26 mouse cellular contexts compared by ENCODE assay signal in the genomic region with DNA sequence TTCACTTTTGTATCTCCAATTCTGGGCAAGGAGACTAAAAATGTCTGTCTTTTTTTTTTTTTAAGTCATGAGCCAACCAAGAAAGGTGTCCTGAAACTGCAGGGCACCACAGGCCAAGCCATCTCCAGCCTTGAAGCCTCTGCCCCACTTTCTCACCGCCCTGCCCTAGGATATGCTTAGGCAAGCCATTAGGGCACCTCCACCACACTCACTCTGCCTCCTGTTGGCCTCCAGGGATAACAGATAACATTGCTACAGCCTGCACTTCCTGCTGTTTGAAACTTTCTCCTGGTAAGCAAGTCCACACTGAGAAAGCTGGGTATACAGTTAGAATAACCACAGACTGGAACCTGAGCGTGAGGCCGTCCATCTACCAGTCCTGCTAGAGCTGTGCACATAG.
DNase-seq lines count a peak whose midpoint lies in the region; ATAC-seq and TF ChIP-seq lines count a peak whose summit lies in the region.
"Had no signal": no experiment of that assay in that cellular context is flagged by ENCODE, and none has a peak within 500 bp of the region (broad histone marks: within the 10 kb centered on the region; RNA-seq: fewer than 3 reads in every experiment).

No protein-coding gene starts in this region.

- H3K9ac ChIP-seq in heart, embryonic 16.5 days (ENCODE audit: low read length), result no peak overlapping the region
- no peak overlapping the region for H3K9ac ChIP-seq in stomach, postnatal 0 days (ENCODE audit: low read length)
- H3K9ac ChIP-seq: forebrain, embryonic 13.5 days; hindbrain, embryonic 13.5 days; lung, embryonic 15.5 days; midbrain, embryonic 15.5 days; neural tube, embryonic 15.5 days; stomach, embryonic 15.5 days had no signal

- peaks cover 22% of the 10 kb centered on the region for H3K4me1 ChIP-seq in heart, embryonic 16.5 days (ENCODE audit: control insufficient read depth, insufficient read depth, low read length)
- H3K4me1 ChIP-seq in brown adipose tissue, adult 24 weeks (ENCODE audit: control insufficient read depth, insufficient read depth, insufficient read length, low read length), result peaks cover 35% of the 10 kb centered on the region
- H3K4me1 ChIP-seq in stomach, postnatal 0 days (replicated peaks; ENCODE audit: control insufficient read depth, insufficient read depth), result no peaks in the 10 kb centered on the region
- H3K4me1 ChIP-seq: lung, embryonic 15.5 days; stomach, embryonic 15.5 days had no signal

- TF ChIP-seq EP300 in stomach, postnatal 0 days (optimal IDR thresholded peaks at IDR 0.05), result no peak

- peaks cover 17% of the 10 kb centered on the region for H3K36me3 ChIP-seq in heart, embryonic 16.5 days (ENCODE audit: control insufficient read depth, insufficient read depth)
- 0 out of 2 replicates have a peak, but pooled peaks cover 3% of the 10 kb centered on the region for H3K36me3 ChIP-seq in stomach, postnatal 0 days (ENCODE audit: control insufficient read depth, insufficient read depth, low read length)
- H3K36me3 ChIP-seq: lung, embryonic 15.5 days; midbrain, embryonic 10.5 days had no signal

- H3K4me3 ChIP-seq in gastrocnemius, adult 2 months, result no peak overlapping the region; the same call in 1 of the 2 replicates
- no peak overlapping the region for H3K4me3 ChIP-seq in heart, embryonic 16.5 days (ENCODE audit: low read length)
- peak overlapping the region; percentile 64 for H3K4me3 ChIP-seq in brown adipose tissue, adult 24 weeks (ENCODE audit: insufficient read depth, low read depth, low read length)
- H3K4me3 ChIP-seq in stomach, postnatal 0 days (ENCODE audit: low read depth, low read length), result no peak overlapping the region
- H3K4me3 ChIP-seq: forebrain, embryonic 13.5 days; hindbrain, embryonic 13.5 days; lung, embryonic 15.5 days; midbrain, embryonic 10.5 days; midbrain, embryonic 15.5 days; neural tube, embryonic 15.5 days; stomach, embryonic 15.5 days had no signal

- 88% methylated on average over 3 of the region's 3 CpGs for WGBS in heart, embryonic 16.5 days
- 99% methylated on average over 3 of the region's 3 CpGs for WGBS in stomach, postnatal 0 days

- H3K4me2 ChIP-seq in heart, embryonic 16.5 days (ENCODE audit: low read depth, low read length), result no peak overlapping the region
- no peak overlapping the region for H3K4me2 ChIP-seq in stomach, postnatal 0 days (replicated peaks; ENCODE audit: low read depth)
- H3K4me2 ChIP-seq: forebrain, embryonic 13.5 days; hindbrain, embryonic 13.5 days; lung, embryonic 15.5 days; midbrain, embryonic 15.5 days; neural tube, embryonic 15.5 days; stomach, embryonic 15.5 days had no signal

- H3K27ac ChIP-seq in gastrocnemius, adult 2 months, result peak overlapping the region; percentile 53
- H3K27ac ChIP-seq in heart, embryonic 16.5 days (ENCODE audit: low read length), result no peak overlapping the region
- H3K27ac ChIP-seq in brown adipose tissue, adult 24 weeks (replicated peaks; ENCODE audit: low read depth, low read length), result peak overlapping the region; percentile 97
- 0 out of 2 replicates have a peak overlapping the region, but pooled peaks have one; percentile 3 for H3K27ac ChIP-seq in stomach, postnatal 0 days (replicated peaks)
- H3K27ac ChIP-seq: forebrain, embryonic 13.5 days; hindbrain, embryonic 13.5 days; lung, embryonic 15.5 days; midbrain, embryonic 10.5 days; midbrain, embryonic 15.5 days; neural tube, embryonic 15.5 days; stomach, embryonic 15.5 days had no signal

- intact Hi-C loops in gastrocnemius, adult 2 months (cut with DNase I), result no loop called here
- intact Hi-C loops in heart, postnatal 25 days (cut with DNase I), result no loop called here

- TF ChIP-seq CTCF in gastrocnemius, adult 2 months (IDR thresholded peaks at IDR 0.05), result no peak
- peak; percentile 53 for TF ChIP-seq CTCF in stomach, postnatal 0 days (IDR thresholded peaks at IDR 0.05; ENCODE audit: low read depth)

- no peaks in the 10 kb centered on the region for H3K27me3 ChIP-seq in heart, embryonic 16.5 days (ENCODE audit: control insufficient read depth, insufficient read depth, low read length)
- no peaks in the 10 kb centered on the region for H3K27me3 ChIP-seq in stomach, postnatal 0 days (ENCODE audit: control insufficient read depth, insufficient read depth, low read length)
- H3K27me3 ChIP-seq: forebrain, embryonic 13.5 days; hindbrain, embryonic 13.5 days; lung, embryonic 15.5 days; midbrain, embryonic 15.5 days; neural tube, embryonic 15.5 days; Patski; stomach, embryonic 15.5 days had no signal

- ATAC-seq in heart, embryonic 16.5 days (replicated peaks; ENCODE audit: extremely low read depth, insufficient read depth, low FRiP score), result 0 out of 2 replicates have a peak, but pooled peaks have one; percentile 43
- peak; percentile 81 for ATAC-seq in stomach, postnatal 0 days (ENCODE audit: low FRiP score, low TSS enrichment)
- ATAC-seq: forebrain, embryonic 13.5 days; midbrain, embryonic 15.5 days; Patski had no signal

- DNase-seq in gastrocnemius, adult 2 months, result no peak
- DNase-seq in gastrocnemius, adult 18-20 months (ENCODE audit: low spot score), result no peak
- DNase-seq in heart, postnatal 25 days (ENCODE audit: low spot score), result no peak
- peak; percentile 51 for DNase-seq in stomach, postnatal 0 days (ENCODE audit: low spot score)
- DNase-seq in left cerebral cortex, adult 9 months (ENCODE audit: low spot score in 2 of 2), result no peak
- DNase-seq: cerebellum, adult 11 months; cerebellum, adult 9-10 months; cerebellum, postnatal 36 days; gastrocnemius, postnatal 25 days; heart, postnatal 4 days; kidney, adult 2 months; kidney, postnatal 36 days; layer of hippocampus, postnatal 36 days; liver; right cerebral cortex, postnatal 25 days; thymus, postnatal 14 days had no signal

- H3K9me3 ChIP-seq in heart, embryonic 16.5 days (replicated peaks; ENCODE audit: control insufficient read depth, low read length), result no peaks in the 10 kb centered on the region
- no peaks in the 10 kb centered on the region for H3K9me3 ChIP-seq in stomach, postnatal 0 days (ENCODE audit: control insufficient read depth, low read length)
- H3K9me3 ChIP-seq: forebrain, embryonic 13.5 days; hindbrain, embryonic 13.5 days; lung, embryonic 15.5 days; midbrain, embryonic 10.5 days; midbrain, embryonic 15.5 days; neural tube, embryonic 15.5 days; stomach, embryonic 15.5 days had no signal
